Mouse (Mus musculus) ES-Bruce4 (cell line): ENCODE results near the gene Atp13a2.

Experiments used
- CTCF ChIP-seq: IDR thresholded peaks from one replicate; pipeline ENCODE4 v1.8.1; 2011; ENCODE audit warnings: low read depth, low read length
- POLR2A ChIP-seq: IDR thresholded peaks from one replicate; pipeline ENCODE4 v1.8.1; 2011; ENCODE audit warnings: low read length; ENCODE audit not compliant: insufficient read depth

DNA sequence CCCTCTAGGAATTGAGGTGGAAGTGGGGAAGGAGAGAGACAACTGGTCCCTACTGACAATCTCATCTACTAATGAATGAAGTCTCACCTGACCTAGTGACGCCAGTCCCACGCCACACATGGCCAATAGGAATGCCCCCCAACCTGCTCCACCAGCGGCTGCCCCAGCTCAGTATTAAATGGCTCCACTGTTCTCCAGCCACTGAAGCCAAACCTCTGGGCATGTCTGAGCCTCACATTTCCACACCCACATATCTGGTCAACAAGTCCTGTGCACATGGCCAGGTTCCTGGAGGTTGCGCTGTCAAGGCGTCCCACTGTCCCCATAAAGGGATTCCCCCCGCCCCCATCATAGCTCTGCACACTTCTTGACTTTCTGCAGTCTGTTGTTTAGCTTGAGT, 2.1 kb upstream of the Atp13a2 start:
- TF ChIP-seq CTCF (no peak), POLR2A (no peak)
